Mouse (Mus musculus) midbrain, embryonic 12.5 days (tissue): Measurements from ENCODE around the gene Rbm28. TPM values are rescaled to one million over a fixed set of nuclear protein-coding genes. Genes with fewer than 3 reads are reported as not detected.
A peak's percentile ranks its signal among the peaks of the same experiment; 100 is the strongest.

Experiments used
- ATAC-seq: fragments of 200-750 bp; cut with Nextera tagmentation; 2 replicates; pipeline ENCODE4 v1.8.0; 2017; ENCODE audit warnings: low read depth, moderate TSS enrichment, moderate library complexity; ENCODE audit not compliant: low FRiP score
- H3K27ac ChIP-seq: fragments of 300-500 bp; sonication (generic); replicated peaks from 2 replicates; pipeline ENCODE4 v1.5.1; 2016; ENCODE audit warnings: mild to moderate bottlenecking
- H3K27me3 ChIP-seq: fragments of 300-500 bp; sonication (generic); 2 replicates; pipeline ENCODE4 v1.6.1; 2016; ENCODE audit warnings: mild to moderate bottlenecking
- H3K36me3 ChIP-seq: fragments of 300-500 bp; sonication (generic); 2 replicates; pipeline ENCODE4 v1.6.1; 2016
- H3K4me1 ChIP-seq: fragments of 300-500 bp; sonication (generic); 2 replicates; pipeline ENCODE4 v1.6.1; 2016
- H3K4me2 ChIP-seq: fragments of 300-500 bp; sonication (generic); replicated peaks from 2 replicates; pipeline ENCODE4 v1.6.1; 2016; ENCODE audit warnings: mild to moderate bottlenecking, moderate library complexity
- H3K4me3 ChIP-seq: fragments of 300-500 bp; sonication (generic); 2 replicates; pipeline ENCODE4 v1.5.1; 2016; ENCODE audit warnings: mild to moderate bottlenecking
- H3K9ac ChIP-seq: fragments of 300-500 bp; sonication (generic); replicated peaks from 2 replicates; pipeline ENCODE4 v1.6.1; 2016; ENCODE audit warnings: mild to moderate bottlenecking, moderate library complexity
- H3K9me3 ChIP-seq: fragments of 300-500 bp; sonication (generic); 2 replicates; pipeline ENCODE4 v1.6.1; 2016; ENCODE audit warnings: mild to moderate bottlenecking
- WGBS: fragments of 180-500 bp; shearing (Covaris S2); methylation state at CpG from one replicate; pipeline ENCODE4 v1.1.7; 2016; 5-methylcytosine and 5-hydroxymethylcytosine counted together
- polyA plus RNA-seq: library from polyadenylated mRNA; unstranded; fragments of >200 nt; fragmentation: Nextera tagmentation; extraction: Ambion mirVana; gene quantifications from 2 replicates; pipeline ENCODE4 v1.2.1, GENCODE M21; 2016

Gene Rbm28
- 59.7 and 62.5 TPM in 2 replicates for polyA plus RNA-seq

DNA sequence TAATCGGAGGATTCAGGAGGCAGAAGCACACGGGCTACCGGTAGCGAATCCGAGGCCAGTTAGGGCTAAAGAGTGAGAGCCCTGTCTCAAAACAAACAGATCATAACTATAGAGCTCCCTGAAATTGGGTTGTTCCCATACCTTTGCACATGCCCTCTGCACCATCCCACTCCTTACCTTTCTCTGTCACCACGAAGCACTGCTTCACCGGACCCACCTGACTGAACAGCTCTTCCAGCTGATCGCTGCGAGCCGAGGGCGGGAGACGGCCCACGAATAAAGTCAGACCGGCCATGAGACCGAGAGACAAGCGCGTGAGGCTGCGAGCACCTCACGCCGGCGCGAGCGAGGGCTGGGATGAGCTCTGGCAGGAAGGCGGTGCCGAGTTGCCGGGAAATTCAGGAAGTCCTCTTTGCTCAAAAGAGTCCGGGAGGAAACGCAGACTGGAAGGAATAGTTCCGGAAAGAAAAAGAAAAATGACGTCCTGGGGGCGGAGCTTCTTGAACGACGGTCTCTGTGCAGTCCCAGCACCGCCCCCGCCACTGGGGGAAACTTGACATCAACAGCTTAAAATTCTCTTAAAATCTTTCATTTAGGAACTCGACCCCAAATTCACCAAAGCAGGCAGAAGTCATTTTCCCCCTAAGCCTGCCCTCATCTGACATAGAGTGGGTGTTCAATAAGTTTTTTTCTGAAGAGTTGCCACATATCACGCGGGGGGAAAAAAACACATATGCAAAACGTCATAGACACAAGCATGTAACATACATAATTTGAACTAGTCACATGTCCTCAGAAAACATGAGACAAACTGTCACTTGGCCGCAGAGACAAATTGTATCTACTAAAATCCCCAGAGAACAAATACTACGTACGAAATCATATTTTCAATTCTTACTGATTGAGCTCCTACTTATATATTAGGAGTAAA lies at the start of gene Rbm28:
Gene Rbm28 (minus strand): TSS at position 693 of the 931 bp plus-strand sequence.
- peaks cover 6% of the 10 kb centered on the region for H3K36me3 ChIP-seq
- H3K9ac ChIP-seq = peak within 1 kb of the TSS; percentile 87
- no peak within 1 kb of the TSS for H3K27ac ChIP-seq
- peaks cover 27% of the 10 kb centered on the region for H3K27me3 ChIP-seq
- peak; percentile 70 for ATAC-seq
- H3K9me3 ChIP-seq = no peaks in the 10 kb centered on the region
- peak within 1 kb of the TSS; percentile 84 for H3K4me3 ChIP-seq
- peak within 1 kb of the TSS; percentile 86 for H3K4me2 ChIP-seq
- peaks cover 18% of the 10 kb centered on the region for H3K4me1 ChIP-seq
- 8% methylated on average over 42 of the region's 42 CpGs for WGBS

DNA sequence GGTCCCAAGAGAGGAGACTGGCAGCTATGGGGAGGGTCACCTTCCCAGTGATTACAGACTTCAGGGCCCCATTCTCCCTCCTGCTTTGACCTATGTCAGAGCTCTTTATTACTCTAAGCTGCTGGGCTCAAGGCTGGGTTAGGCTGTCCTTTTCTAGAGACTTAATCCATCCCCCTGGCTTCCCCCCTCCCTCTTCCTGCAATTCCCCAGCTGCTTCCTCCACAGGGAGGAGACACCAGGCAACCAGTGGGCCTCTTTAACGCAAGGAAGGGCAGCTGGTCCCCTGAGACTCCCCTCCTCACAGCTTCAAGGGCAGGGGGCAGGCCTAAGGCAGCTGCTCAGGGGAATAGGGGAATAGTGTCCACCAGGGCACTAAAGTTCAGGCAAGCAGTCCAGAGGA lies 49.4 kb upstream of the Rbm28 start:
- peak; percentile 5; the same call in 1 of the 2 replicates for ATAC-seq
- no peaks in the 10 kb centered on the region for H3K9me3 ChIP-seq
- peak overlapping the region; percentile 35; the same call in 1 of the 2 replicates for H3K27ac ChIP-seq
- H3K27me3 ChIP-seq = peaks cover 21% of the 10 kb centered on the region
- peaks cover 54% of the 10 kb centered on the region for H3K4me1 ChIP-seq
- no peaks in the 10 kb centered on the region for H3K36me3 ChIP-seq
- peak overlapping the region; percentile 94 for H3K4me2 ChIP-seq
- no peak overlapping the region for H3K9ac ChIP-seq
- WGBS = 0% methylated on average over 1 of the region's 1 CpGs
- no peak overlapping the region for H3K4me3 ChIP-seq

DNA sequence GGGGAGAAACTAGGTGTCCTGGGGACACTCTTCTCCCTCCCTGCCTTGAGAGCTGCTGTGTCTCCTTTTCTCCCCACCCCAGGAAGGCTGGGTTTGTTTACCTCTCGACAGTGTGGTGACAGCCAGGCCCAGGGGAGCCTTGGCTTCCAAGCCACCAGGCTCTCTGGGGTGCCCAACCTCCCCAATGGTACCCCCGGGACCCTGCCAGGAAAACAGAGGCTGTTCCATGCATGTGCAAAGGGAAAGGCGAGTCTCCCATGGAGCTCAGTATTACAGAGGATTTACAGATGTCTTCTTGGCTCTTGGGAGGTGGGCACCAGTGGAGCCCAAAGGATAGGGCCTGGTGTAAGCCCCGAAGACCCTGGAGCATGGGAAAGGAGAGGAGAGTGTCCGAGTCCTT lies 48.6 kb upstream of the Rbm28 start:
- WGBS = 60% methylated on average over 5 of the region's 5 CpGs
- Histone ChIP-seq H3K4me3 (no peak overlapping the region), H3K27ac (no peak overlapping the region), H3K27me3 (peaks cover 21% of the 10 kb centered on the region), H3K4me1 (peaks cover 54% of the 10 kb centered on the region), H3K9me3 (no peaks in the 10 kb centered on the region), H3K9ac (no peak overlapping the region; the same call in 1 of the 2 replicates), H3K4me2 (no peak overlapping the region; the same call in 1 of the 2 replicates), H3K36me3 (no peaks in the 10 kb centered on the region)
- ATAC-seq = no peak

DNA sequence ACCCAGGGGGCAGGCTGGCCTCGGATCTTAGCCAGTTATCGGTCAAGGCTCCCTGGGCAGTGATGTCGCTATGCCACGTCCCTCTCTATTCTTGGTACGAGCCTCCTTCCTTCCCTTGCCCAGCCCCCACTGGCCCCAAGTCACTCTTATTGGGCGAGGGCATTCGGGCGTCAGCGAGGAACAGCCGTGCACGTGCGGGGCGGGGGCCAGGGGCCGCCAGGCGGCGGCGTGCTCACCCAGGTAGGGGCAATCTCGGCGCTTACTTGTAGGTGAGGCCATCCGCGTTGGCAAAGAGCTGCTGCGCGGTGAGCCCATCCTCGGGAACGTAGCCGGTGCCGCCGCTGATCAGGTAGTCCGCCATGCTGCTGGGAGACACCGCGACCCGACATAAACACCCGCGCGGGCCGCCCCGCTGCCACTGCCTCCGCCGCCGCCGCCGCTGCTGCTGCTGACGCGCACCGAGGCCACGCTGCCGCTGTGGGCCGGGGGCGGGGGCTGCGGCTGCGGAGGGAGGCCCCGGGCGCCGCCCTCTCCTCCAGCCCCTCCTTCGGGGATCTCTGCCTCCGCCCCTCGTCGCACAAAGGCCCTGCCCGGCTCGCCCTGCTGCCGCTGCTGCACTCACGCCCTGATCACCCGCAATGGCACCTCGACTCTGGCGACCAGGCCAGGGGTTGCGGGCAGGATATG lies 47.1 kb upstream of the Rbm28 start:
- Histone ChIP-seq H3K36me3 (peaks cover under 1% of the 10 kb centered on the region), H3K4me3 (peak overlapping the region; percentile 75), H3K4me2 (peak overlapping the region; percentile 85), H3K4me1 (peaks cover 54% of the 10 kb centered on the region), H3K9me3 (no peaks in the 10 kb centered on the region), H3K27ac (peak overlapping the region; percentile 78), H3K27me3 (peaks cover 21% of the 10 kb centered on the region), H3K9ac (peak overlapping the region; percentile 72)
- peak; percentile 78 for ATAC-seq
- 1% methylated on average over 51 of the region's 66 CpGs for WGBS

DNA sequence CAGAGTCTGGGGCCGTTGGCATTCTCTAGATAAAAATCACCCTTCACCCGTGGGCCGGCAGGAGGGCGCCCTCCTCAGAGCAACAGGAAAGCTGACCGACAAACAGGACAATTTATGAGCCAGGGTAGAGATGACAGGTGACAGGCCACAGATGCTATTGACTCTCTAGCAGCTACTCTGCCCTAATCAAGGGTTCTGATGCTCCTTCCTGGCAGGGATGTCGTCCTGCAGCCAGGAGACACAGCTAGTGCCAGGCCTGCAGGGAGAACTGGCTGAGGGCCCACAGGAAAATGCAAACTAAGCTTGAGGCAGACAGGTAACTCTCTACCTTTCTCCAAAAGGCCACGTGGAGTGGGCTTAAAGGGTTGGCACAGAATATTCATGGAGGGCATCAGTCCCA lies 46.3 kb upstream of the Rbm28 start:
- H3K9ac ChIP-seq = peak overlapping the region; percentile 72
- peaks cover 54% of the 10 kb centered on the region for H3K4me1 ChIP-seq
- H3K27ac ChIP-seq = no peak overlapping the region; the same call in 1 of the 2 replicates
- peak overlapping the region; percentile 85 for H3K4me2 ChIP-seq
- H3K4me3 ChIP-seq = peak overlapping the region; percentile 75
- 34% methylated on average over 7 of the region's 7 CpGs for WGBS
- no peaks in the 10 kb centered on the region for H3K9me3 ChIP-seq
- H3K27me3 ChIP-seq = peaks cover 21% of the 10 kb centered on the region
- ATAC-seq = no peak
- H3K36me3 ChIP-seq = peaks cover 6% of the 10 kb centered on the region

DNA sequence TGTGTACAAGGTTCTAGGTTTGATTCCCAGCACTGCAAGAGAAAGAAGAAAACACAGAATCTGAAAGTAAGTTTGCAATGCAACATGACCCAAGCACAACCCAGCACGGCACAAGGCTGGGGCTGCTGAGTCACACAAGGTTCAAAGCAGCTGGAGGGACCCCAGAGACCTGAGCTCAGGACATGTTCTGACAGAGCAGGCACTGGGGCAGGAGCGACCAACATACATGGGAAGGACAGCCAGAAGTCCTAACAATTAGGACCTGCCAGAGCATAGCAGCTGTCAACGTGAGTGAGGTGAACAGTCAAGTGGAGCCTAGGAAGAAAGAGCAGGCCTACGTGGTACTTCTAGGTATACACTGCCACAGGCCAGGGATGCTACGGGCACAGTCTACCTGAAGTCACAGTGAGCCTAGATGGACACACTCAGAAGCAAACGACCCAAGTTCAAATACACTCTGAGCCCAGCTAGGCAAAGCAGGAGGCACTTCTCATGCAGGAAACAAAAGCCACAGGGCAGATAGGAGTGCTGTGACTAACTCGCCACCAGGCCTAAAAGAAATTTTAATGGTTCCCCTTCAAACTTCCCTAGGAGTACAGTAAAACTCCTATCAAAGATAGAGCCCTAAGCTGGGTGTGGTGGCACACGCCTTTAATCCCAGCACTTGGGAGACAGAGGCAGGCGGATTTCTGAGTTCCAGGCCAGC lies 45.6 kb upstream of the Rbm28 start:
- Histone ChIP-seq H3K9me3 (no peaks in the 10 kb centered on the region), H3K4me2 (no peak overlapping the region; the same call in 1 of the 2 replicates), H3K27ac (no peak overlapping the region), H3K4me1 (peaks cover 47% of the 10 kb centered on the region), H3K9ac (0 out of 2 replicates have a peak overlapping the region, but pooled peaks have one; percentile 2), H3K4me3 (no peak overlapping the region), H3K36me3 (peaks cover 9% of the 10 kb centered on the region), H3K27me3 (peaks cover 20% of the 10 kb centered on the region)
- ATAC-seq = no peak
- WGBS = 81% methylated on average over 9 of the region's 9 CpGs

DNA sequence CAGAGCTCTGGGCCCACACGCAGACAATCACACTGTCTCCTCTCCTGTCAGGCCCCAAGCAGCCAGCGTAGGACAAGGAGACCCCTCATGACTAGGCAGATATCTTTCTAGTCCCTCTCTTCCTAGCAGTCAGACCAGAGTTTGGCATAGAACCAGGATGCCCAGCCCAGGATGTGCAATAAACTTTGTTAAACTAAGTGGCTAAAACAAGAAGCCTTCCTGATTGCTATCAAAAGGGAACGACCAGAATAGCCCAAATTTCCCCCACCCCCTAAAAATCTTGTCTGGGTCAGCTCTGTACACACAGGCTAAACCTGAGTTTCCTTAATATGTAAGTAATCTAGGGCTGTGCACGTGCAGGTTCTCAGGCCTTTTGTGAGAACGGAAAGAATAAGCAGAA lies 43.4 kb upstream of the Rbm28 start:
- Histone ChIP-seq H3K4me2 (no peak overlapping the region), H3K9me3 (no peaks in the 10 kb centered on the region), H3K36me3 (peaks cover 27% of the 10 kb centered on the region), H3K27ac (no peak overlapping the region), H3K4me3 (no peak overlapping the region), H3K27me3 (no peaks in the 10 kb centered on the region), H3K4me1 (peaks cover 25% of the 10 kb centered on the region), H3K9ac (no peak overlapping the region)
- 89% methylated on average over 5 of the region's 5 CpGs for WGBS
- ATAC-seq = no peak

DNA sequence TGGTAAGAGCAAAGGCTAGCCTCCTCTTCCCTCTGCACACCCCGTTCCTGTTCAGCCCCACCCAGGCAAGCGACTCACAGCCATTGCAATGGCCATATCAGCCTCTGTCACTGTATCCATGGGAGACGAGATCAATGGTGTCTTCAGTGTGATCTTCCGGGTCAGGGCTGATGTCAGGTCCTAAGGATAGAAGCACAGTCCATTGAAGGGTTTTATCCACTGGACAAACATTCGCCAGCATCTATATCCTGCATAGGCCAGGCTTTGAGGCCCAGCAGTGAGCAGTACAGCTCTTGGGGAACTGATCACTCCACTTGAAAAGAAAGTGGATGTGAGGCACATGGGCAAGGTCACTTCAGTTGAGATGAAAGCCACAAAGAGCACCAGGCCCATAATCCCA lies 42.2 kb upstream of the Rbm28 start:
- Histone ChIP-seq H3K9me3 (no peaks in the 10 kb centered on the region), H3K9ac (no peak overlapping the region), H3K36me3 (peaks cover 34% of the 10 kb centered on the region), H3K4me1 (peaks cover 17% of the 10 kb centered on the region), H3K4me2 (no peak overlapping the region), H3K4me3 (no peak overlapping the region), H3K27me3 (no peaks in the 10 kb centered on the region), H3K27ac (no peak overlapping the region)
- WGBS = 88% methylated on average over 5 of the region's 5 CpGs
- ATAC-seq = no peak

DNA sequence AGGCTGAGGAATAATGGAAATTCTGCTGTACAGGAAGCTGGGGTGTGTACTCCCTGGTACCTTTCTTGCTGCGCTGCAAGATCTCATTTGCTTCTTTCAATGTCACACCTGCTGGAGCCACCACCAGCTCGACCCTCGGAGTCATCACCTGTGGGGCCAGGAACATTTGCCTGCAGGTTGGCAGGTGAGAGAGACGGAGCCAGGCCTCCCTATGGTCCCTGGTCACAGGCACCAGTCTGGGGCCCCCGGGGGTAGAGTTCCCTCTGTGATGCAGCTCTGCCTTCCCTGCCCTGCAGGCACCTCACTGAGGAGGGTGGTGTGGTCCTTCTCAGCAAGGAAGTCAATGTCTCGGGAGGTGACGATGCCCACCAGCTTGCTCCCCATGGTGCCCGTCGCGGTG lies 41.2 kb upstream of the Rbm28 start:
- Histone ChIP-seq H3K27ac (no peak overlapping the region), H3K4me1 (peaks cover 8% of the 10 kb centered on the region), H3K4me3 (no peak overlapping the region), H3K36me3 (peaks cover 40% of the 10 kb centered on the region), H3K4me2 (no peak overlapping the region), H3K9me3 (no peaks in the 10 kb centered on the region), H3K9ac (no peak overlapping the region), H3K27me3 (no peaks in the 10 kb centered on the region)
- no peak for ATAC-seq
- 93% methylated on average over 10 of the region's 10 CpGs for WGBS

DNA sequence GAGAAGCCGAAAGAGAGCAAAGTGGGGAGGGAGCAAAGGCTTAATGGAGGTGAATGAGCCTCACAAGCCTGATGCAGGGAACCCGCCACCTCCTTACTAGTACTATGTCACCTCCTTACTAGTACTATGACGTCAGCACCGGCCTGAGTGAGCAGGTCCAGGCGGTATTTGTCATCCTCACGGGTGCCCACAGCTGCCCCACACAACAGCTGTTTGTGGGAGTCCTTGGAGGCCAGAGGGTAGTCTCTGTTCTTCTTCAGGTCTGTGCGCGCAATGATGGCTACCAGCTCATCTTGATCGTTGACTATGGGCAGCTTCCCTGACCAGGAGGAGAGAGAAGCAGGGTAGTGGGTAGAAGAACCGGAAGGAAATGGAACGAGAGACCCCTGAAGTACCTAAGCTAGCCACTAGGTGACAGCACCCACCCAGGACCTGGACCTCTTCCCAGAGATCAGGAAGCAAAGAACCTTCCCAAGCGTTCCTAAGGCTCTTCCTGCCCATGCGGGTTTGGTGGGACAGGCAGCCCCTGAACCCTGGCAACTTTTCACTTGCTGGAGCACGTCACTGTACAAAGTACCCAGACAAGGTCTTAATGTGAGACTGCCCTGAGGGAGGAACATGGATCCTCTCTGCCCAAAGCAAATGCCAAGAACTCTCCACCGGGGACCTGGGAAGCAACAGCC lies 40.3 kb upstream of the Rbm28 start:
- Histone ChIP-seq H3K9ac (no peak overlapping the region), H3K4me3 (no peak overlapping the region), H3K27me3 (peaks cover 9% of the 10 kb centered on the region), H3K9me3 (no peaks in the 10 kb centered on the region), H3K36me3 (peaks cover 48% of the 10 kb centered on the region), H3K4me1 (peaks cover under 1% of the 10 kb centered on the region; the same call in 1 of the 2 replicates), H3K27ac (no peak overlapping the region), H3K4me2 (no peak overlapping the region)
- WGBS = 55% methylated on average over 15 of the region's 15 CpGs
- ATAC-seq = peak; percentile 48

DNA sequence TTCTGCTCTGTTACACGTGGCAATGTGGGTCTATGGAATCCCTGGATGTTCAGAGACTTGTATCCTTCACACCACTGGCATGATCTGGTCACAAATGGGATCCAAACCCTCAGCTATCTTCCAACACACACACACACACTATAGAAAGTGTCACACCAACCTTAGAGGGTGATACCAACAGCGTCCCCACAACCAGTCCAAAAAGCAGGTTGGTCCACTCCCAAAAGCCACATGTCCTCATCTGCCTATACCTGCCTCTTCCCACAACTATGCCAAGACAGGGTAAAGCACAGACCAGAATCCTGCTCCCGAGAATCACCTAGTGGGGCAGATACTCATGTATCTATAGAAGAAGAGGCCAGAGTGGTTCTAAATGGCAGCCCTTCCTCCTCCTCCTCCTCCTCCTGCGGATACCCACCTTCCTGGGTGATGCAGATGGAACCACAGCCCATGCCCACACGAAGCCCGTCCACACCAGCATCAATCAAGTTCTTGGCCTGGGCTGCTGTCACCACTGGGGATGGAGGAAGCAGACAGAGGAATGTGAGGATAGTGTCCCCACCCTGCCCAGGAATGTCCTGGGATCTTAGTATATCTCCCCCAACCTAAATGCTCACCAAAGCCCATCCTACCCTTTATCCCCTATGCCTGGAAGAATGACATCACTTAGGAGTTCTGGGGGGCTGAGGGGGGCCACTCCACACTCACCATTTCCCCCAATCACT lies 39.2 kb upstream of the Rbm28 start:
- Histone ChIP-seq H3K9ac (no peak overlapping the region), H3K4me3 (no peak overlapping the region), H3K9me3 (no peaks in the 10 kb centered on the region), H3K4me1 (peaks cover 2% of the 10 kb centered on the region; the same call in 1 of the 2 replicates), H3K4me2 (no peak overlapping the region), H3K27ac (no peak overlapping the region), H3K27me3 (peaks cover 19% of the 10 kb centered on the region), H3K36me3 (peaks cover 48% of the 10 kb centered on the region)
- ATAC-seq = no peak
- WGBS = 91% methylated on average over 6 of the region's 6 CpGs
